In genomic region chr16:31878052-31878451, GRCm38 (mm10) we compare ENCODE assay signal across 22 mouse cellular contexts. TPM values are rescaled to one million over a fixed set of nuclear protein-coding genes. Genes with fewer than 3 reads are reported as not detected.
DNase-seq lines count a peak whose midpoint lies in the region; ATAC-seq and TF ChIP-seq lines count a peak whose summit lies in the region.
"Had no signal": no experiment of that assay in that cellular context is flagged by ENCODE, and none has a peak within 500 bp of the region (broad histone marks: within the 10 kb centered on the region; RNA-seq: fewer than 3 reads in every experiment).

No protein-coding gene starts in this region.

- peaks cover 32% of the 10 kb centered on the region for H3K4me1 ChIP-seq in heart, embryonic 10.5 days
- no peaks in the 10 kb centered on the region for H3K4me1 ChIP-seq in heart, adult 2 months (ENCODE audit: control insufficient read depth, insufficient read depth, low read length)
- peaks cover 10% of the 10 kb centered on the region; the same call in 1 of the 2 replicates for H3K4me1 ChIP-seq in neural tube, embryonic 15.5 days
- H3K4me1 ChIP-seq in limb, embryonic 10.5 days, result peaks cover 12% of the 10 kb centered on the region
- no peaks in the 10 kb centered on the region for H3K4me1 ChIP-seq in lung, postnatal 0 days (ENCODE audit: insufficient read depth, low read depth, low read length)
- H3K4me1 ChIP-seq: forebrain, embryonic 13.5 days; hindbrain, embryonic 15.5 days had no signal

- H3K27me3 ChIP-seq in heart, embryonic 10.5 days (ENCODE audit: insufficient read depth, poor library complexity, severe bottlenecking), result peaks cover 19% of the 10 kb centered on the region
- no peaks in the 10 kb centered on the region for H3K27me3 ChIP-seq in heart, adult 2 months (ENCODE audit: control insufficient read depth, insufficient read depth, low read length)
- no peaks in the 10 kb centered on the region for H3K27me3 ChIP-seq in neural tube, embryonic 15.5 days (replicated peaks)
- H3K27me3 ChIP-seq in limb, embryonic 10.5 days (ENCODE audit: low read depth, poor library complexity, severe bottlenecking), result peaks cover 34% of the 10 kb centered on the region
- H3K27me3 ChIP-seq in lung, postnatal 0 days (replicated peaks; ENCODE audit: insufficient read depth, low read length), result no peaks in the 10 kb centered on the region
- H3K27me3 ChIP-seq: hindbrain, embryonic 12.5 days; hindbrain, embryonic 15.5 days; Patski had no signal

- H3K9me3 ChIP-seq in heart, embryonic 10.5 days, result no peaks in the 10 kb centered on the region
- H3K9me3 ChIP-seq in neural tube, embryonic 15.5 days (replicated peaks), result no peaks in the 10 kb centered on the region
- H3K9me3 ChIP-seq in limb, embryonic 10.5 days (replicated peaks), result no peaks in the 10 kb centered on the region
- H3K9me3 ChIP-seq in lung, postnatal 0 days (ENCODE audit: low read length), result no peaks in the 10 kb centered on the region
- H3K9me3 ChIP-seq: forebrain, embryonic 10.5 days; forebrain, embryonic 13.5 days; heart, embryonic 13.5 days; hindbrain, embryonic 12.5 days; hindbrain, embryonic 15.5 days had no signal

- no peak for TF ChIP-seq CTCF in heart, adult 2 months (IDR thresholded peaks at IDR 0.05)
- no peak for TF ChIP-seq CTCF in lung, postnatal 0 days (IDR thresholded peaks at IDR 0.05)

- intact Hi-C loops in heart, adult 2 months (cut with DNase I), result loop anchor here (1.0 kb wide), 1 partner anchor 40 kb away; no protein-coding TSS in a partner anchor

- no peak overlapping the region for H3K27ac ChIP-seq in heart, embryonic 10.5 days
- H3K27ac ChIP-seq in heart, adult 2 months, result no peak overlapping the region
- H3K27ac ChIP-seq in neural tube, embryonic 15.5 days (replicated peaks), result no peak overlapping the region
- H3K27ac ChIP-seq in limb, embryonic 10.5 days, result no peak overlapping the region
- H3K27ac ChIP-seq in lung, postnatal 0 days (ENCODE audit: low read length), result no peak overlapping the region
- H3K27ac ChIP-seq: forebrain, embryonic 10.5 days; forebrain, embryonic 13.5 days; heart, embryonic 13.5 days; hindbrain, embryonic 12.5 days; hindbrain, embryonic 15.5 days had no signal

- H3K79me2 ChIP-seq in heart, adult 2 months (replicated peaks; ENCODE audit: control insufficient read depth, insufficient read depth, low read length), result no peaks in the 10 kb centered on the region

- H3K4me2 ChIP-seq in neural tube, embryonic 15.5 days, result no peak overlapping the region
- H3K4me2 ChIP-seq in lung, postnatal 0 days (replicated peaks; ENCODE audit: low read depth, low read length), result no peak overlapping the region
- H3K4me2 ChIP-seq: hindbrain, embryonic 15.5 days had no signal

- 75% methylated on average over 6 of the region's 6 CpGs for WGBS in heart, embryonic 10.5 days
- WGBS in heart, adult 2 months, result 55% methylated on average over 6 of the region's 6 CpGs
- WGBS in neural tube, embryonic 15.5 days, result 48% methylated on average over 6 of the region's 6 CpGs
- 76% methylated on average over 6 of the region's 6 CpGs for WGBS in limb, embryonic 10.5 days
- WGBS in lung, postnatal 0 days, result 70% methylated on average over 6 of the region's 6 CpGs

- H3K36me3 ChIP-seq in heart, embryonic 10.5 days, result peaks cover 14% of the 10 kb centered on the region
- H3K36me3 ChIP-seq in heart, adult 2 months (ENCODE audit: control insufficient read depth, insufficient read depth, low read length), result no peaks in the 10 kb centered on the region
- H3K36me3 ChIP-seq in neural tube, embryonic 15.5 days, result peaks cover 2% of the 10 kb centered on the region; the same call in 1 of the 2 replicates
- H3K36me3 ChIP-seq in limb, embryonic 10.5 days, result peaks cover 21% of the 10 kb centered on the region
- no peaks in the 10 kb centered on the region for H3K36me3 ChIP-seq in lung, postnatal 0 days (ENCODE audit: insufficient read depth, low read length)

- no peak overlapping the region for H3K9ac ChIP-seq in heart, adult 2 months (ENCODE audit: low read depth, low read length)
- no peak overlapping the region for H3K9ac ChIP-seq in neural tube, embryonic 15.5 days (replicated peaks)
- H3K9ac ChIP-seq in lung, postnatal 0 days (replicated peaks; ENCODE audit: low read depth), result no peak overlapping the region
- H3K9ac ChIP-seq: forebrain, embryonic 13.5 days; heart, embryonic 13.5 days; hindbrain, embryonic 15.5 days had no signal

- no peak overlapping the region for H3K4me3 ChIP-seq in heart, embryonic 10.5 days
- no peak overlapping the region for H3K4me3 ChIP-seq in heart, adult 2 months
- H3K4me3 ChIP-seq in neural tube, embryonic 15.5 days (replicated peaks), result no peak overlapping the region
- no peak overlapping the region for H3K4me3 ChIP-seq in limb, embryonic 10.5 days
- no peak overlapping the region for H3K4me3 ChIP-seq in lung, postnatal 0 days (ENCODE audit: low read depth, low read length)
- H3K4me3 ChIP-seq: forebrain, embryonic 10.5 days; forebrain, embryonic 13.5 days; hindbrain, embryonic 12.5 days; hindbrain, embryonic 15.5 days had no signal

- TF ChIP-seq EP300 in heart, adult 2 months (IDR thresholded peaks at IDR 0.05; ENCODE audit: insufficient read depth, low read depth, low read length), result no peak
- TF ChIP-seq EP300 in lung, postnatal 0 days (IDR thresholded peaks at IDR 0.05), result no peak

- no peak for ATAC-seq in cerebellum, adult (ENCODE audit: insufficient number of reproducible peaks, low FRiP score, low TSS enrichment)
- ATAC-seq in neural tube, embryonic 15.5 days (ENCODE audit: low FRiP score), result no peak
- ATAC-seq in lung, postnatal 0 days, result no peak
- ATAC-seq: forebrain, embryonic 16.5 days had no signal

- TF ChIP-seq POLR2A in heart, adult 2 months (IDR thresholded peaks at IDR 0.05; ENCODE audit: insufficient read depth, low read depth, low read length), result no peak

- DNase-seq in cerebellum, adult 11-12 months, result peak; percentile 19
- peak; percentile 10 for DNase-seq in heart, embryonic 10.5 days (ENCODE audit: low spot score)
- DNase-seq in heart, adult 2 months, result no peak
- peak; percentile 12 for DNase-seq in neural tube, embryonic 10.5 days (ENCODE audit: extremely low spot score, low spot score)
- peak; percentile 22 for DNase-seq in limb, embryonic 10.5 days (ENCODE audit: low spot score)
- DNase-seq in lung, postnatal 0 days (ENCODE audit: low spot score), result no peak

RNA-seq across cellular contexts. Expression of gene Meltf, which starts 0.6 kb away (rescaled TPM):
- 0.09 and 0.34 TPM in 2 replicates for polyA plus RNA-seq in heart, embryonic 10.5 days (2016; fragmentation: Nextera tagmentation; extraction: Ambion mirVana)
- not detected for total RNA-seq in heart, adult 2 months (2021)
- polyA plus RNA-seq in heart, adult 2 months (2012; rRNA removed), result 0.23 TPM in 1 of 2 replicates, not detected in the other
- polyA plus RNA-seq in neural tube, embryonic 15.5 days (2015; fragmentation: Nextera tagmentation; extraction: Ambion mirVana), result 0.42 and 0.61 TPM in 2 replicates
- polyA plus RNA-seq in limb, embryonic 10.5 days (2016; fragmentation: Nextera tagmentation; extraction: Ambion mirVana), result 0.06 and 0.18 TPM in 2 replicates
- 0.04 TPM in 1 of 2 replicates, not detected in the other for polyA plus RNA-seq in lung, postnatal 0 days (2015; fragmentation: Nextera tagmentation; extraction: Ambion mirVana)
- total RNA-seq: adrenal gland, adult 18-20 months; adrenal gland, postnatal 36 days; gastrocnemius, adult 18-20 months; gastrocnemius, postnatal 36 days; hematopoietic stem cell, adult 5-6 weeks had no signal
- polyA plus RNA-seq: embryonic facial prominence, embryonic 11.5 days; forebrain, embryonic 10.5 days had no signal

RNA-seq across cellular contexts. Expression of gene Pigz, which starts 55.6 kb away (rescaled TPM):
- 0.27 and 0.79 TPM in 2 replicates for polyA plus RNA-seq in heart, embryonic 10.5 days (2016; fragmentation: Nextera tagmentation; extraction: Ambion mirVana)
- total RNA-seq in heart, adult 2 months (2021), result 1 to 10 TPM; 1.7 to 2.3 TPM
- polyA plus RNA-seq in heart, adult 2 months (2012; rRNA removed), result 2.4 and 2.9 TPM in 2 replicates
- polyA plus RNA-seq in neural tube, embryonic 15.5 days (2015; fragmentation: Nextera tagmentation; extraction: Ambion mirVana), result 5.2 and 5.7 TPM in 2 replicates
- polyA plus RNA-seq in limb, embryonic 10.5 days (2016; fragmentation: Nextera tagmentation; extraction: Ambion mirVana), result 1.0 and 1.2 TPM in 2 replicates
- polyA plus RNA-seq in lung, postnatal 0 days (2015; fragmentation: Nextera tagmentation; extraction: Ambion mirVana), result 0.30 and 0.63 TPM in 2 replicates
- total RNA-seq: granulocyte monocyte progenitor cell, adult 5-6 weeks; hematopoietic stem cell, adult 5-6 weeks had no signal

Comparison
In these comparisons a context has a peak if more than half of its experiments do, and no peak if none do; other contexts are left out.
1. DNase-seq: peak in cerebellum, adult 11-12 months (single experiment), heart, embryonic 10.5 days (single experiment), neural tube, embryonic 10.5 days (single experiment) and limb, embryonic 10.5 days (single experiment); none in heart, adult 2 months (0 of 2) and lung, postnatal 0 days (single experiment).